ENCODE assay signal across 10 mouse cellular contexts in genomic region chr2:80037971-80038370, GRCm38 (mm10).
DNase-seq lines count a peak whose midpoint lies in the region; ATAC-seq and TF ChIP-seq lines count a peak whose summit lies in the region.
"Had no signal": no experiment of that assay in that cellular context is flagged by ENCODE, and none has a peak within 500 bp of the region (broad histone marks: within the 10 kb centered on the region; RNA-seq: fewer than 3 reads in every experiment).

No protein-coding gene starts in this region.

- TF ChIP-seq CTCF in cerebellum, adult 2 months (IDR thresholded peaks at IDR 0.05; ENCODE audit: borderline replicate concordance, insufficient read depth, low read depth, low read length), result no peak

- peak overlapping the region; percentile 46 for H3K4me2 ChIP-seq in embryonic facial prominence, embryonic 13.5 days
- peak overlapping the region; percentile 28 for H3K4me2 ChIP-seq in limb, embryonic 15.5 days
- no peak overlapping the region for H3K4me2 ChIP-seq in forebrain, embryonic 14.5 days (ENCODE audit: low read length)
- H3K4me2 ChIP-seq: liver, embryonic 15.5 days had no signal

- peaks cover 11% of the 10 kb centered on the region for H3K4me1 ChIP-seq in embryonic facial prominence, embryonic 13.5 days
- H3K4me1 ChIP-seq in limb, embryonic 15.5 days, result peaks cover 5% of the 10 kb centered on the region; the same call in 1 of the 2 replicates
- H3K4me1 ChIP-seq in cerebellum, adult 2 months (ENCODE audit: control insufficient read depth, insufficient read depth, low read length), result no peaks in the 10 kb centered on the region
- H3K4me1 ChIP-seq in forebrain, embryonic 14.5 days (ENCODE audit: control insufficient read depth, insufficient read depth, low read length), result no peaks in the 10 kb centered on the region
- H3K4me1 ChIP-seq: liver, embryonic 15.5 days; neural tube, embryonic 13.5 days had no signal

- H3K4me3 ChIP-seq in embryonic facial prominence, embryonic 13.5 days, result peak overlapping the region; percentile 27; the same call in 1 of the 2 replicates
- H3K4me3 ChIP-seq in limb, embryonic 15.5 days, result peak overlapping the region; percentile 15; the same call in 1 of the 2 replicates
- H3K4me3 ChIP-seq in cerebellum, adult 2 months (replicated peaks; ENCODE audit: insufficient read depth, low read depth, low read length), result no peak overlapping the region
- no peak overlapping the region for H3K4me3 ChIP-seq in forebrain, embryonic 14.5 days (ENCODE audit: low read depth, low read length)
- H3K4me3 ChIP-seq: liver, embryonic 15.5 days; neural tube, embryonic 13.5 days had no signal

- 57% methylated on average over 5 of the region's 5 CpGs for WGBS in embryonic facial prominence, embryonic 13.5 days
- 42% methylated on average over 5 of the region's 5 CpGs for WGBS in limb, embryonic 15.5 days
- WGBS in cerebellum, adult 2 months, result 83% methylated on average over 5 of the region's 5 CpGs
- whole genome bisulfite sequencing in forebrain, embryonic 14.5 days, result 68% methylated on average over 5 of the region's 5 CpGs

- H3K9ac ChIP-seq in embryonic facial prominence, embryonic 13.5 days, result no peak overlapping the region
- no peak overlapping the region for H3K9ac ChIP-seq in limb, embryonic 15.5 days
- H3K9ac ChIP-seq in forebrain, embryonic 14.5 days (ENCODE audit: low read length), result no peak overlapping the region
- H3K9ac ChIP-seq: liver, embryonic 15.5 days; neural tube, embryonic 13.5 days had no signal

- H3K27ac ChIP-seq in embryonic facial prominence, embryonic 13.5 days, result no peak overlapping the region
- no peak overlapping the region for H3K27ac ChIP-seq in limb, embryonic 15.5 days
- no peak overlapping the region for H3K27ac ChIP-seq in cerebellum, adult 2 months (ENCODE audit: insufficient read depth, low read length)
- H3K27ac ChIP-seq in forebrain, embryonic 14.5 days (ENCODE audit: low read depth, low read length), result no peak overlapping the region
- H3K27ac ChIP-seq: liver, embryonic 15.5 days; neural tube, embryonic 13.5 days had no signal

- no peak for ATAC-seq in embryonic facial prominence, embryonic 13.5 days (ENCODE audit: insufficient number of reproducible peaks, insufficient read depth, low FRiP score, low TSS enrichment, low read depth)
- ATAC-seq in limb, embryonic 15.5 days (ENCODE audit: insufficient number of reproducible peaks, low FRiP score, low TSS enrichment, low read depth), result no peak
- ATAC-seq in forebrain, embryonic 14.5 days, result no peak

- H3K36me3 ChIP-seq in embryonic facial prominence, embryonic 13.5 days, result no peaks in the 10 kb centered on the region
- no peaks in the 10 kb centered on the region for H3K36me3 ChIP-seq in limb, embryonic 15.5 days
- no peaks in the 10 kb centered on the region for H3K36me3 ChIP-seq in forebrain, embryonic 14.5 days (ENCODE audit: control insufficient read depth, insufficient read depth, low read length)
- H3K36me3 ChIP-seq: liver, embryonic 15.5 days; neural tube, embryonic 13.5 days had no signal

- H3K9me3 ChIP-seq in embryonic facial prominence, embryonic 13.5 days, result no peaks in the 10 kb centered on the region
- H3K9me3 ChIP-seq in limb, embryonic 15.5 days, result no peaks in the 10 kb centered on the region
- H3K9me3 ChIP-seq in forebrain, embryonic 14.5 days (replicated peaks; ENCODE audit: control insufficient read depth, low read length), result no peaks in the 10 kb centered on the region
- H3K9me3 ChIP-seq: liver, embryonic 15.5 days; neural tube, embryonic 13.5 days had no signal

- TF ChIP-seq POLR2A in cerebellum, adult 2 months (IDR thresholded peaks at IDR 0.05; ENCODE audit: borderline replicate concordance, insufficient read depth, low read length), result no peak

- H3K27me3 ChIP-seq in embryonic facial prominence, embryonic 13.5 days, result no peaks in the 10 kb centered on the region
- H3K27me3 ChIP-seq in limb, embryonic 15.5 days, result no peaks in the 10 kb centered on the region
- H3K27me3 ChIP-seq in cerebellum, adult 2 months (ENCODE audit: control insufficient read depth, insufficient read depth, low read length), result no peaks in the 10 kb centered on the region
- H3K27me3 ChIP-seq in forebrain, embryonic 14.5 days (replicated peaks; ENCODE audit: control insufficient read depth, insufficient read depth, low read length), result no peaks in the 10 kb centered on the region
- H3K27me3 ChIP-seq: liver, embryonic 15.5 days; neural tube, embryonic 13.5 days had no signal

- peak; percentile 29 for DNase-seq in kidney, adult 9 months
- no peak for DNase-seq in kidney, adult 18-20 months
- DNase-seq in Muller cell, postnatal 12 days (ENCODE audit: inconsistent ontology term), result peak; percentile 9
- DNase-seq in cerebellum, adult 2 months, result no peak
- DNase-seq in forebrain, embryonic 14.5 days (ENCODE audit: low spot score), result no peak
- DNase-seq: gastrocnemius, postnatal 14 days had no signal

Comparison
In these comparisons a context has a peak if more than half of its experiments do, and no peak if none do; other contexts are left out.
1. DNase-seq: peak in kidney, adult 9 months (single experiment) and Muller cell, postnatal 12 days (single experiment); none in kidney, adult 18-20 months (single experiment), cerebellum, adult 2 months (0 of 2) and forebrain, embryonic 14.5 days (single experiment).
2. H3K4me3 ChIP-seq: peak in embryonic facial prominence, embryonic 13.5 days (single experiment) and limb, embryonic 15.5 days (single experiment); none in cerebellum, adult 2 months (single experiment) and forebrain, embryonic 14.5 days (single experiment).